Mouse (Mus musculus) midbrain, postnatal 0 days (tissue): ENCODE measurements at regions not wholly inside any gene's neighbourhood (a gene's known extent, or its start where the extent isn't known, plus 50 kb on each side); places are given as distances from the start of the nearest gene placed in this dataset.

ENCODE experiments used
- ATAC-seq: fragments of 200-750 bp; cut with Nextera tagmentation; 2 replicates; pipeline ENCODE4 v1.8.0; 2017; ENCODE audit warnings: moderate number of reproducible peaks, mild to moderate bottlenecking, moderate TSS enrichment, moderate library complexity; ENCODE audit not compliant: low FRiP score
- DNase-seq: peaks from one replicate; pipeline ENCODE4 v3.0.0-alpha.2; 2015; ENCODE audit warnings: low spot score
- H3K27ac ChIP-seq: fragments of 300-500 bp; sonication (generic); 2 replicates; pipeline ENCODE4 v1.5.1; 2014; ENCODE audit warnings: low read depth, mild to moderate bottlenecking, low read length, mixed read lengths
- H3K27me3 ChIP-seq: fragments of 300-500 bp; sonication (generic); 2 replicates; pipeline ENCODE4 v1.6.1; 2014; ENCODE audit warnings: low read length, control low read depth, mixed read lengths; ENCODE audit not compliant: insufficient read depth
- H3K36me3 ChIP-seq: fragments of 300-500 bp; sonication (generic); 2 replicates; pipeline ENCODE4 v1.6.1; 2014; ENCODE audit warnings: low read length, control low read depth, mixed read lengths; ENCODE audit not compliant: insufficient read depth
- H3K4me1 ChIP-seq: fragments of 300-500 bp; sonication (generic); 2 replicates; pipeline ENCODE4 v1.6.1; 2014; ENCODE audit warnings: mild to moderate bottlenecking, control low read depth, antibody characterized with exemption, low read length, mixed read lengths; ENCODE audit not compliant: insufficient read depth
- H3K4me2 ChIP-seq: fragments of 300-500 bp; sonication (generic); 2 replicates; pipeline ENCODE4 v1.6.1; 2014; ENCODE audit warnings: low read depth, mild to moderate bottlenecking, low read length, mixed read lengths; ENCODE audit not compliant: poor library complexity, severe bottlenecking
- H3K4me3 ChIP-seq: fragments of 300-500 bp; sonication (generic); 2 replicates; pipeline ENCODE4 v1.5.1; 2014; ENCODE audit warnings: low read depth, mild to moderate bottlenecking, low read length, moderate library complexity
- H3K9ac ChIP-seq: fragments of 300-500 bp; sonication (generic); replicated peaks from 2 replicates; pipeline ENCODE4 v1.6.1; 2014; ENCODE audit warnings: mild to moderate bottlenecking, low read length, moderate library complexity, mixed read lengths; ENCODE audit not compliant: poor library complexity, severe bottlenecking
- H3K9me3 ChIP-seq: fragments of 300-500 bp; sonication (generic); 2 replicates; pipeline ENCODE4 v1.6.1; 2016; ENCODE audit warnings: low read length, control low read depth
- CTCF ChIP-seq: IDR thresholded peaks from 2 replicates; pipeline ENCODE4 v1.5.1; 2016; ENCODE audit warnings: antibody characterized with exemption, mild to moderate bottlenecking
- WGBS: fragments of 180-500 bp; shearing (Covaris S2); extraction: QIAGEN DNeasy Blood & Tissue Kit; methylation state at CpG from one replicate; pipeline ENCODE4 v1.1.7; 2014; 5-methylcytosine and 5-hydroxymethylcytosine counted together

DNA sequence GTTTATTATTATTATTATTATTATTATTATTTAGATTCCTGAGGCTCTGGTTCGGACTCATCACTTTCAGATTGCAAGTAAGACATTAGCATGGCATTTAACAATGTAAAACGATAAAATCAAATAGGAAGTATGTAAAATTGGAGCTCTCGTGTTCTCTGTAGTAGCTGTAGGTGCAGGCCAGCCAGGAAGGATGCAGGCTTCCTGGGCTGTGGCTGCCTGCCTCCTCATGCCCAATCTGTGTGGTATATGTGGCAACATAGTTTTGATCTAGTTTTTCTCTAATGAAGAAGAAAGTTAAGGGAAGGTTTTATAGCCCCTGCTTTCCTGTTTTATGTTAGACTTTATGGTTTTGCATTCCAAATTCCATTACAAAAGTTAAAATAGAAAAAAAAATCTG, 275.6 kb downstream of the Ankrd50 start:
- 90% methylated on average over 3 of the region's 3 CpGs for WGBS
- no peak for DNase-seq
- no peak for ATAC-seq
- no peak overlapping the region for H3K9ac ChIP-seq
- no peaks in the 10 kb centered on the region; the same call in 1 of the 2 replicates for H3K4me1 ChIP-seq
- no peaks in the 10 kb centered on the region for H3K9me3 ChIP-seq
- H3K36me3 ChIP-seq = no peaks in the 10 kb centered on the region
- H3K4me3 ChIP-seq = no peak overlapping the region
- 0 out of 2 replicates have a peak, but pooled peaks cover 4% of the 10 kb centered on the region for H3K27me3 ChIP-seq
- no peak for TF ChIP-seq CTCF
- no peak overlapping the region for H3K4me2 ChIP-seq
- no peak overlapping the region for H3K27ac ChIP-seq

DNA sequence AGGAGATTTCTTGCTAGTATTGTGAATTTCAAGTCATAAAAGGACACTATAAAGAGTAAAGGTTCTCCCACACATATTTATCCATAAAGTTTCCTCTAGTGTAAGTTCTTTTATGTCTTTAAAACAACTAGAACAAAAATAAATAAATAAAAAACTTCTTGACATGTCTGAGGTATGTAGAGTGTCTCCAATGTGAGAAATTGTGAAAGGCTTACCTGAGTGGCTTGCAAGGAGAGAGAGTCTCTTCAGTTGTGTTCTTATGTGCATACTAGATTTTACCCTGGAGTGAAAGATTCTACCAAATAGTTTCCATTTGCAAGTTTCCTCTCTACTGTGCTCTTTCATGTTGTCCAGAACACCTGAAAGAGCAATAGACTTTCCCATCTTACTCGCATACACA, 276.8 kb downstream of the Ankrd50 start:
- Histone ChIP-seq H3K27ac (no peak overlapping the region), H3K4me2 (no peak overlapping the region), H3K4me1 (no peaks in the 10 kb centered on the region; the same call in 1 of the 2 replicates), H3K9ac (no peak overlapping the region), H3K36me3 (no peaks in the 10 kb centered on the region), H3K4me3 (no peak overlapping the region), H3K9me3 (no peaks in the 10 kb centered on the region), H3K27me3 (0 out of 2 replicates have a peak, but pooled peaks cover 5% of the 10 kb centered on the region)
- 93% methylated on average over 1 of the region's 1 CpGs for WGBS
- ATAC-seq = no peak
- no peak for DNase-seq
- TF ChIP-seq CTCF = no peak

DNA sequence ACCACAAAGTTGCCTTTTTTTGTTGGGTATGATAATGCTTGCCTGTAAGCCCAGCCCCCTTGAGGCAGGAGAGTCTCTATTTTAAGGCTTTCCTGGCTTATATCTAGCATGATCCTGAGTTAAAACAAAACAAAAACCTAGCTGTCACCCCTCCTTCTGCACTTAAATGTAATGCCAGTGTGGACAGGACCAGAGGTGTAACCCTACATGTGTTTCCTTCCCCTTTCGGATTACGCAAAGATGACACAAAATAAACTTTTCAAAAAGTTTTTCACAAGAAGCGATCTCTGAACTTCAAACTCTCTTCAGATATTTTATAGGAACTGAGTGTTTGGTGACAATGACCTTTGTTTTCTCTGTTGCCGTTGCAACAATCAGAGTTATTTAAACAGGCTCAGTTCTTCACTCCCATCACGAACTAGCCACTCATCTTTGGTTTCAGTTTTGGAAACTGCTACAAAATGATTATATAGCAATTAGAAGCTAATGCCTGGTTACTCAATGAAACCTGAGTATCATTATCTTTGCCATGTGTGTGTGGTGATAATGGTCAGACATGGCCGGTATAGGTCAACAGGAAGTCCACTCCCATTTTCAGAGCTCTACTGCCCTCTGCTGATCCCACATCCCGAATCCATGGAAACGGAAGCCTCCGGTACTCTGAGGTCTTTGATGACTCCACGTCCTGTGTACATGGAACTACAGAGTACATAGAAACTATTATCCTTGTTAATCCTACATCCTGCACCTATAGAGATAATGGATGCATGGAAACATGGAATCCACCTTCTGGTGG, 282.6 kb downstream of the Ankrd50 start:
- no peaks in the 10 kb centered on the region; the same call in 1 of the 2 replicates for H3K4me1 ChIP-seq
- 74% methylated on average over 10 of the region's 10 CpGs for WGBS
- H3K9ac ChIP-seq = no peak overlapping the region

DNA sequence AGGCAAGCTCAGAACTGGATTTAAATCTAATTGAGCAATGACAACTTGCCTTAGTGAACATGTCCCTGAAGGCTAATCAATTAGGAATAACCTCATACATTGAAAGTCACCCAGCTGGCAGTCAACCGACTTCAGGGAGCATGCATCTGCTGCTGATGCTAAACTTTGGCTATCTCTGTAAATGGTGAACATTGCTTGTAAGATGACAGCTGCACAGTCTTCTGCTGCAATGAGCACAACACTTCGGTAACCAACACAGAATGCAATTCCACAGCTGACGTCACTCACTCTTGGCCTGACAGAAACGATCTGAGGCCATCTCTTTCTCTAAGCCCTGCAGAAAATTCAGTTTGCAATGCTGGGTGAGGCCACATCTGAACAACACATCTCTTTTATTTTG, 290.6 kb downstream of the Ankrd50 start:
- no peak for TF ChIP-seq CTCF
- Histone ChIP-seq H3K27me3 (no peaks in the 10 kb centered on the region), H3K27ac (no peak overlapping the region), H3K4me2 (no peak overlapping the region), H3K4me3 (no peak overlapping the region), H3K36me3 (no peaks in the 10 kb centered on the region), H3K9me3 (no peaks in the 10 kb centered on the region), H3K9ac (no peak overlapping the region), H3K4me1 (no peaks in the 10 kb centered on the region)
- WGBS = 84% methylated on average over 4 of the region's 4 CpGs
- peak; percentile 55 for DNase-seq
- ATAC-seq = no peak

More for the DNA sequence above, 282.6 kb downstream of the Ankrd50 start:
- H3K27me3 ChIP-seq = 0 out of 2 replicates have a peak, but pooled peaks cover 5% of the 10 kb centered on the region
- H3K36me3 ChIP-seq = no peaks in the 10 kb centered on the region
- peak; percentile 73 for TF ChIP-seq CTCF
- no peaks in the 10 kb centered on the region for H3K9me3 ChIP-seq
- H3K4me2 ChIP-seq = no peak overlapping the region
- no peak overlapping the region for H3K4me3 ChIP-seq
- no peak overlapping the region for H3K27ac ChIP-seq
- DNase-seq (peak; percentile 66), ATAC-seq (no peak; the same call in 1 of the 2 replicates)

DNA sequence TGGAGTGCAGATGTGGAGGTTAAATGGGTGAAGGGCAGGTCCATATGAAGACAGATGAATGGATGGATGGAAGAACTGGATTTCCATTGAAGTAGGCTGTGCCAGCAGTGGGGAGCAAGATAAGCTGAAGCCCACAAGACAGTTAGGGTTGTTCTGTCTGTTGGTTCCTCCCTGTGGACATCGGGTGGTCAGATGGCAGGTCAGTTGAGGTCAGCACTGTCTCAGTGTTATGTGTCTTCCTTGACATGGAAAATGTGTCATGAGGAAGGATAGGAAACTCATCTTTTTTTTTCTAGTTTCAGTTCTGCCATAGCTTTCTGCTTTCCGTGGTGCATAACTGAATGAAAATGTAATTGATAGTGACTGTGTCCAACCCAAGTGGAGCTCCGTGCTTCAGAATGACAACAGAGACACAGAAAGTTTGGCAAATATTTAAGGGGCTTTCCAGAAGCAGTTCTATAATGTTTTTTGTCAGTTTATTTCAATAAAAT, 297.2 kb downstream of the Ankrd50 start:
- TF ChIP-seq CTCF = no peak

DNA sequence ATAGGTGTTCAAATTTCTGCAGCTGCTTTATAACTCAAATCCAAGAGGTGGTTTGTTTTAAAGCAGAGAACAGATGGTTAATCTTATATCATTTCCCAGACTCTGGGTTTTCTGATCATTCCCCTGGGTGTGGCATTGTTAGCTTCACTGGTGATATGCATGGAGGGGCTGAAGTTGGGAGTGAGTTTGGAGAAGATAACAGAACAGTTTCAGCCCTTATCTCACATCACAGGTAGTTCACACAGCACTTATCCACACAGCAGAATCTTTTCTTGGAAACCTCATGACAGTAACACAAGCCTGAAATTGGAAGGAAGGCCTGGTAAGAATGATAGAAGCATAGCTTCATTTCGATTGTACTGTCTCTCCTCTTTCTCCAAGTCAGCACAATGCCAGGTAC, 298.1 kb downstream of the Ankrd50 start:
- Histone ChIP-seq H3K36me3 (no peaks in the 10 kb centered on the region), H3K4me2 (no peak overlapping the region), H3K9ac (no peak overlapping the region), H3K4me3 (no peak overlapping the region), H3K27me3 (no peaks in the 10 kb centered on the region), H3K27ac (no peak overlapping the region), H3K9me3 (no peaks in the 10 kb centered on the region), H3K4me1 (no peaks in the 10 kb centered on the region)
- no peak for DNase-seq
- WGBS = 80% methylated on average over 1 of the region's 1 CpGs
- no peak for ATAC-seq
- TF ChIP-seq CTCF = no peak

More for the DNA sequence above, 297.2 kb downstream of the Ankrd50 start:
- Histone ChIP-seq H3K9ac (no peak overlapping the region), H3K9me3 (no peaks in the 10 kb centered on the region), H3K36me3 (no peaks in the 10 kb centered on the region), H3K27ac (no peak overlapping the region), H3K27me3 (no peaks in the 10 kb centered on the region), H3K4me1 (no peaks in the 10 kb centered on the region), H3K4me3 (no peak overlapping the region), H3K4me2 (no peak overlapping the region)
- ATAC-seq (no peak), DNase-seq (no peak)
- 87% methylated on average over 3 of the region's 3 CpGs for WGBS
